Mouse (Mus musculus): ENCODE measurements around the gene Rrbp1. TPM values are rescaled to one million over a fixed set of nuclear protein-coding genes. Genes with fewer than 3 reads are reported as not detected.
A peak's percentile ranks its signal among the peaks of the same experiment; 100 is the strongest.

Rrbp1 gene
- total and polyA plus RNA-seq, 2 experiments from 2014 or later: 29.9 to 34.4 TPM

DNA sequence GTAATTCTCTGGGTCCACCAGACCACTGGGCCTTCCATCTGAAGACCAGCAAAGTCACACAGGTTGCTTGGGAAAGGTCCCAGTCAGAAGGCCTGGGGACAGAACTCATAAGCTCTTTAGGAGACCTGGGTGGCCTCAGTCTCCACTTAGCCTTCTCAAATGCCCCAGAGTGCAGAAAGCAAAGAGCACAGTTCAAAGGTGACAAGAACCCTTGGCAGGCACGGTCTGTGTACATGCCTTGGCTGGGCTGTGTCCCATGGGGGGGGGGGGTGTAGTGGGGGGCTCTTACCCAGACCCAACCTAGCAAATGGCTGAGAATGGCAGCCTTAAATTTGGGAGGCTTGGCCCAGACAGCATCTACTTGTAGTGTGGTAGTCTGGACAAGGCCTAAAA is 60.0 kb downstream of the Rrbp1 start:
- Histone ChIP-seq H3K4me1 (ENCODE audit: insufficient read depth, low read length) (no peaks in the 10 kb centered on the region), H3K4me3 (ENCODE audit: low read length) (no peak overlapping the region), H3K9me3 (ENCODE audit: low read length) (no peaks in the 10 kb centered on the region), H3K4me2 (ENCODE audit: low read depth, low read length) (no peak overlapping the region), H3K9ac (replicated peaks; ENCODE audit: low read length) (no peak overlapping the region), H3K27me3 (ENCODE audit: insufficient read depth, low read length) (no peaks in the 10 kb centered on the region), H3K36me3 (ENCODE audit: insufficient read depth, low read length) (peaks cover 86% of the 10 kb centered on the region), H3K27ac (no peak overlapping the region)
- 80% methylated on average over 1 of the region's 1 CpGs for WGBS
- TF ChIP-seq CTCF (IDR thresholded peaks at IDR 0.05; ENCODE audit: low read depth): no peak
- ATAC-seq: no peak
- no peak for DNase-seq (ENCODE audit: low spot score)

DNA sequence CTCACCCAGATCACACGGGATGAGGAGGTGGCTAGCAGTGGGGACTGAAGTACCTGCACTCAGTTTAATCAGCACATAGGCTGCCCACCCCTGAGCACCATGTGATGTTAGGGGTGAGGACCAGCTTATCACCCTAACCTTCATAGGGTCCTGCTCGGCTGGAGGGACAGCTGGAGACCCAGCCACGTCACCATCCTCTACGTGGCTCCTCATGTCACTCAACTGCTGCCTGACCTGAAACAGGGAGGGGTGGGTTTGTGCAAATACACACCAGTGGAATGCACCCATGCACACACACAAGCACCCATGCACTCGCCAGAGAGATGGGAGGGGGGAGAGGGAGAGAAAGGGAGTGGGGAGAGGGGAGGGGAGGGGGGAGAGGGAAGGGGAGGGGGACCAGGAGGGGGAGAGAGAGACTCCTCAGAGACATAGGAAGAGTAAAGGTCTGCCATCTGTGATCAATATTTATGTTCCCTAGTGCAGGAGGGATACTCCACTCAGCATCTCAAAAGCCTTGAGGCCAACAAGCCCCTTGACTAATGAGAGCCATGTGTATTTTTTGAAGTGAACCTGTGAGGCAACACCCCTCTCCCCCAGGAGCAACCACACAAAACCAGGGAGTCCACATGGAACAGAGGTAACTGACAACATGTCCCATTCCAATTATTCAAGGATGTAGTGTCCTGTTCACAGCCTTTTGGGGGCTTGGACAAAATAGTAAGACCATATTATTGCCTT is 60.6 kb downstream of the Rrbp1 start:
- DNase-seq (ENCODE audit: low spot score): no peak
- Histone ChIP-seq H3K9me3 (ENCODE audit: low read length) (no peaks in the 10 kb centered on the region), H3K4me2 (ENCODE audit: low read depth, low read length) (no peak overlapping the region), H3K27ac (no peak overlapping the region), H3K4me1 (ENCODE audit: insufficient read depth, low read length) (no peaks in the 10 kb centered on the region), H3K36me3 (ENCODE audit: insufficient read depth, low read length) (peaks cover 85% of the 10 kb centered on the region), H3K27me3 (ENCODE audit: insufficient read depth, low read length) (no peaks in the 10 kb centered on the region), H3K4me3 (ENCODE audit: low read length) (no peak overlapping the region), H3K9ac (replicated peaks; ENCODE audit: low read length) (no peak overlapping the region)
- TF ChIP-seq CTCF (IDR thresholded peaks at IDR 0.05; ENCODE audit: low read depth): no peak
- ATAC-seq: no peak
- WGBS: 84% methylated on average over 5 of the region's 5 CpGs

DNA sequence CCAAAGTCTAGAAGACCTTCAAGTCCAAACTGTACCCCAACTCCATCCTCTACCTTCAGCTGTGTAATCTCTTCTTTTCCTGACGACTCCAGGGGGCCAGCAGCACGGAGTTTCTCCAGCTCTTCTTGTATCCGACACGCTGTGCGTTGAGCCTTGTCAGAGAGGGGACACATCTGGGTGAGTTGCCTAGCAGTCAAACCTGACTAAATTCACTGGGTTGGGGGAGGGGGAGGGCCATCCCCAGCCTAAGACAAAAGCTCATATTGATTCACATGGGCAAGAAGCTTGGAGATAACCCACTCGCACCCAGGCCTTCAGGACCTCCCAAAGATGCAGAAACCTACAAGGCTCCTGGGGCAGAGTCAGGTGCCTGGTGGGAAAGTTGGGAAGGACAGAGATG is 61.8 kb downstream of the Rrbp1 start:
- H3K9me3 ChIP-seq (ENCODE audit: low read length): no peaks in the 10 kb centered on the region
- no peak overlapping the region for H3K4me2 ChIP-seq (ENCODE audit: low read depth, low read length)
- 93% methylated on average over 6 of the region's 6 CpGs for WGBS
- DNase-seq (ENCODE audit: low spot score) (no peak), ATAC-seq (no peak)
- TF ChIP-seq CTCF (IDR thresholded peaks at IDR 0.05; ENCODE audit: low read depth): no peak
- no peaks in the 10 kb centered on the region for H3K4me1 ChIP-seq (ENCODE audit: insufficient read depth, low read length)
- no peaks in the 10 kb centered on the region for H3K27me3 ChIP-seq (ENCODE audit: insufficient read depth, low read length)
- H3K4me3 ChIP-seq (ENCODE audit: low read length): no peak overlapping the region
- H3K36me3 ChIP-seq (ENCODE audit: insufficient read depth, low read length): peaks cover 80% of the 10 kb centered on the region
- H3K27ac ChIP-seq: no peak overlapping the region
- no peak overlapping the region for H3K9ac ChIP-seq (replicated peaks; ENCODE audit: low read length)

GRCm38 (mm10) chr2:143948416-143948815 is 62.6 kb downstream of the Rrbp1 start:
- H3K4me3 ChIP-seq (ENCODE audit: low read length): no peak overlapping the region
- DNase-seq (ENCODE audit: low spot score) (no peak), ATAC-seq (no peak)
- no peak for TF ChIP-seq CTCF (IDR thresholded peaks at IDR 0.05; ENCODE audit: low read depth)
- no peak overlapping the region for H3K4me2 ChIP-seq (ENCODE audit: low read depth, low read length)
- H3K27me3 ChIP-seq (ENCODE audit: insufficient read depth, low read length): no peaks in the 10 kb centered on the region
- no peak overlapping the region for H3K9ac ChIP-seq (replicated peaks; ENCODE audit: low read length)
- WGBS: 88% methylated on average over 4 of the region's 4 CpGs
- no peaks in the 10 kb centered on the region for H3K4me1 ChIP-seq (ENCODE audit: insufficient read depth, low read length)
- peaks cover 79% of the 10 kb centered on the region for H3K36me3 ChIP-seq (ENCODE audit: insufficient read depth, low read length)
- no peaks in the 10 kb centered on the region for H3K9me3 ChIP-seq (ENCODE audit: low read length)
- no peak overlapping the region for H3K27ac ChIP-seq

- Histone ChIP-seq H3K4me3 (ENCODE audit: low read length) (no peak overlapping the region), H3K27ac (no peak overlapping the region), H3K4me2 (ENCODE audit: low read depth, low read length) (no peak overlapping the region), H3K27me3 (ENCODE audit: insufficient read depth, low read length) (no peaks in the 10 kb centered on the region), H3K4me1 (ENCODE audit: insufficient read depth, low read length) (no peaks in the 10 kb centered on the region), H3K9me3 (ENCODE audit: low read length) (no peaks in the 10 kb centered on the region), H3K9ac (replicated peaks; ENCODE audit: low read length) (no peak overlapping the region), H3K36me3 (ENCODE audit: insufficient read depth, low read length) (peaks cover 78% of the 10 kb centered on the region)
- 92% methylated on average over 3 of the region's 3 CpGs for WGBS
- no peak for TF ChIP-seq CTCF (IDR thresholded peaks at IDR 0.05; ENCODE audit: low read depth)
- no peak for DNase-seq (ENCODE audit: low spot score)
- ATAC-seq: no peak
Observed at GRCm38 (mm10) chr2:143947981-143948380, 63.1 kb downstream of the Rrbp1 start.

- Histone ChIP-seq H3K4me2 (ENCODE audit: low read depth, low read length) (no peak overlapping the region), H3K36me3 (ENCODE audit: insufficient read depth, low read length) (peaks cover 80% of the 10 kb centered on the region), H3K27ac (no peak overlapping the region), H3K4me1 (ENCODE audit: insufficient read depth, low read length) (no peaks in the 10 kb centered on the region), H3K4me3 (ENCODE audit: low read length) (no peak overlapping the region), H3K27me3 (ENCODE audit: insufficient read depth, low read length) (no peaks in the 10 kb centered on the region), H3K9ac (replicated peaks; ENCODE audit: low read length) (no peak overlapping the region), H3K9me3 (ENCODE audit: low read length) (no peaks in the 10 kb centered on the region)
- 86% methylated on average over 2 of the region's 2 CpGs for WGBS
- no peak for DNase-seq (ENCODE audit: low spot score)
- ATAC-seq: no peak
- no peak for TF ChIP-seq CTCF (IDR thresholded peaks at IDR 0.05; ENCODE audit: low read depth)
Observed at GRCm38 (mm10) chr2:143946399-143946798, 64.7 kb downstream of the Rrbp1 start.

DNA sequence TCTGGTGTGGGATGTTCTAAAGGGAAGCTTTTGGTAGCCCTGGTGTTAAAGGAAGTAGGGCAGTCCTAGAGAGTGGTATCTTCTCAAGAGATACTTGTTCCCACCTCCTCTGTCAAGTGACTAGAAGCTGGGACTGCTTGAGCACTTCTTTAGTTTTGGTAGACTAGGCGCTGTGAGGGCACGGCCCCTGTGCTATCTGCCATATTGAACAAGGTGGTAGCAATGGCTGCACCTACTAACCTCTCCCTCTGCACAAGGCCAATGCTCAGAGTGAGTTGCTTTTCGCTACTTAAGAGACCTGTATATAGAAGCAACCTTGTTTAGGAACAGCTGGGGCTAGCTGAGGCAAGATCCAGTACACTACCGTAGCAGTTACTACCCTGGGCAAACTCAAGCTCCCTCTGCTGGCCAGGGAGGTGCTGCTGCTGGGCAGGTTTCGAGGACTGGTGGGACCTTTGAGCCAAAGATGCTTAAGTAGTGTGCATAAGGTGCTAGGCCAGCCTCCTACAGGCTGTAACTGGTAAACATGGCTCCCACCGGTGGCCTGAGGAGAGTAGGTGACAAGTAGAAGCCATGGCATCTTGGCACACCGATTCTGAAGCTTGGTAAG is 65.5 kb downstream of the Rrbp1 start:
- H3K4me1 ChIP-seq (ENCODE audit: insufficient read depth, low read length): no peaks in the 10 kb centered on the region
- 94% methylated on average over 7 of the region's 7 CpGs for WGBS
- no peaks in the 10 kb centered on the region for H3K27me3 ChIP-seq (ENCODE audit: insufficient read depth, low read length)
- H3K36me3 ChIP-seq (ENCODE audit: insufficient read depth, low read length): peaks cover 74% of the 10 kb centered on the region
- no peak overlapping the region for H3K4me2 ChIP-seq (ENCODE audit: low read depth, low read length)
- H3K9me3 ChIP-seq (ENCODE audit: low read length): no peaks in the 10 kb centered on the region
- TF ChIP-seq CTCF (IDR thresholded peaks at IDR 0.05; ENCODE audit: low read depth): peak; percentile 48
- H3K27ac ChIP-seq: no peak overlapping the region
- no peak overlapping the region for H3K4me3 ChIP-seq (ENCODE audit: low read length)
- DNase-seq (ENCODE audit: low spot score): no peak
- ATAC-seq: 0 out of 2 replicates have a peak, but pooled peaks have one; percentile 19
- H3K9ac ChIP-seq (replicated peaks; ENCODE audit: low read length): no peak overlapping the region
